Mouse (Mus musculus): Measurements from ENCODE around the gene Kcnv2. TPM values are rescaled to one million over a fixed set of nuclear protein-coding genes. Genes with fewer than 3 reads are reported as not detected.

Kcnv2 gene
- polyA plus RNA-seq, 1 experiment, result not detected

DNA sequence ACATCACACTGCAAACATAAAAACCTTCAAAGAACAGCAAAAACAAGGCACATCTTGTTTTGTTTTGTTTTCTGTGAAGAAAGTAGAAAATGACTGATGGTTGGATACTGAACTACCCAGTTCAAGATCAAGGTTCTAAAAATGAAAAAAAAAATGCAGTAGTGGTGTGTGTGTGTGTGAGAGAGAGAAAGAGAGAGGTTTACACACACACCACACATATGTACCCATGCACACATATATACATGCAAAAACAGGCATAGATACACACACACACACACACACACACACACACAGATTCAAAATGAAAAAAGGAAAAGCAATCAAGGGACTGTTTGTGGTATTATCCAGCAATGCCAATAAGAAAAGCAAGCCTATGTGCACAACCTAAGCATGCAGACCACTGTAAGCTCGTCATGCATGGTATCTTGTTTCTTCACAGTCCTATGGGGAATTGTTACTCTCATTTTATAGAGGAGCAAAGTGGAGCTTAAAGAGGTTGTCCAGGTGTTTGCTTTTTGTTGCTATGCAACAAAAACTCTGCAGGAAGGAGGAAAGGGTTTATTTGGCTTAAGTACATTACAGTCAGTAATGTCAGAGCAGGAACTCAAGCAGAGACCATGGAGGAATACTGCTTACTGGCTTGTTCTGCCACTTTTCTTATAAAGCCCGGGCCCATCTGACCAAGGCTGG lies 57.5 kb downstream of the Kcnv2 start:
- DNase-seq (ENCODE audit: low read depth in 1 of 2, low spot score in 2 of 2), result no peak
- no peaks in the 10 kb centered on the region for H3K27me3 ChIP-seq (ENCODE audit: control insufficient read depth, insufficient read depth, low read length)
- H3K36me3 ChIP-seq (ENCODE audit: control insufficient read depth, insufficient read depth, low read length), result no peaks in the 10 kb centered on the region
- H3K27ac ChIP-seq (ENCODE audit: insufficient read depth, low read length), result no peak overlapping the region
- WGBS, result 89% methylated on average over 2 of the region's 2 CpGs
- no peak overlapping the region for H3K4me3 ChIP-seq (ENCODE audit: extremely low read depth, insufficient read depth, insufficient read length)
- TF ChIP-seq CTCF (IDR thresholded peaks at IDR 0.05; ENCODE audit: extremely low read depth, insufficient read depth, insufficient read length, insufficient replicate concordance) (no peak), POLR2A (IDR thresholded peaks at IDR 0.05; ENCODE audit: low read depth, low read length) (no peak)
- H3K4me1 ChIP-seq (ENCODE audit: control insufficient read depth, insufficient read depth, insufficient read length), result no peaks in the 10 kb centered on the region

DNA sequence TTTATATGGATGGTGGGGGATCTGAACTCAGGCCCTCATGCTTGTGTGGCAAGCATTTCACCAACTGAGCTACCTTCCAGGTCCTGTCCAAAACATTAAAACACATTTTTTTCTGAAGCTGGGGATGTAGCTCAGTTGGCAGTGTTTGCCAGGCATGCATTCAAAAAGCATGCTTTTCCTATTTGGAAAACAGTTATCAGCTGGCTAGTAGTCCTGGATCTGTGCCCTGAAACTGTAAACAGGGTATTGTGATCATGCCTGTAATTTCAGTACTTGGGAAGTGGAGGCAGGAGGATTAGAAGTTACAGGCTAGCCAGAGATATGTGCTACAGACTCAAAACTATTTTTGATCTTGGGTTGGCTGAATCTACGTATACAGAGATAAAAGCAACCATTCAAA lies 59.7 kb downstream of the Kcnv2 start:
- DNase-seq (ENCODE audit: low read depth in 1 of 2, low spot score in 2 of 2), result no peak
- Histone ChIP-seq H3K4me1 (ENCODE audit: control insufficient read depth, insufficient read depth, insufficient read length) (no peaks in the 10 kb centered on the region), H3K36me3 (ENCODE audit: control insufficient read depth, insufficient read depth, low read length) (peaks cover 13% of the 10 kb centered on the region), H3K27ac (ENCODE audit: insufficient read depth, low read length) (no peak overlapping the region), H3K27me3 (ENCODE audit: control insufficient read depth, insufficient read depth, low read length) (no peaks in the 10 kb centered on the region), H3K4me3 (ENCODE audit: extremely low read depth, insufficient read depth, insufficient read length) (no peak overlapping the region)
- TF ChIP-seq CTCF (IDR thresholded peaks at IDR 0.05; ENCODE audit: extremely low read depth, insufficient read depth, insufficient read length, insufficient replicate concordance), result no peak
- 67% methylated on average over 1 of the region's 1 CpGs for WGBS

DNA sequence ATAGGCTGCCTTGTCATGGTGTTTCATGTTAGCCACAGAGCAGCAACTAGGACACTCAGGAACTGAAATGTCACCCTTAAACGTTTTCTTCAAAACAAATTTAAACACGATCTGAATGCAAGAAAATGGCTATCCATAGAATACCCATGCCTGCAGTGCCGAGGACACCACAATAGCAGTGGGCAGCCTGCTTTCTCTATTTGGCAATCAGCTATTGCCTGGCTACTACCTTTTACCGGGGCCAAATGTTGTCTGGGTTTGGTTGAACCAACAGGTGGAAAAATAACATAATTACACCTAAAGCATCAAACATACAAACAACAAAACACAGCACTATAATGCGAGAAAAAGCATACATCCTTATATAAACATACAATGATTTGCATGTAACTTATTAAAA lies 60.9 kb downstream of the Kcnv2 start:
- Histone ChIP-seq H3K36me3 (ENCODE audit: control insufficient read depth, insufficient read depth, low read length) (peaks cover 17% of the 10 kb centered on the region), H3K27ac (ENCODE audit: insufficient read depth, low read length) (no peak overlapping the region), H3K4me1 (ENCODE audit: control insufficient read depth, insufficient read depth, insufficient read length) (no peaks in the 10 kb centered on the region), H3K27me3 (ENCODE audit: control insufficient read depth, insufficient read depth, low read length) (no peaks in the 10 kb centered on the region), H3K4me3 (ENCODE audit: extremely low read depth, insufficient read depth, insufficient read length) (no peak overlapping the region)
- DNase-seq (ENCODE audit: low read depth in 1 of 2, low spot score in 2 of 2), result no peak
- 87% methylated on average over 5 of the region's 5 CpGs for WGBS
- TF ChIP-seq POLR2A (IDR thresholded peaks at IDR 0.05; ENCODE audit: low read depth, low read length) (no peak), CTCF (IDR thresholded peaks at IDR 0.05; ENCODE audit: extremely low read depth, insufficient read depth, insufficient read length, insufficient replicate concordance) (no peak)

GRCm38 (mm10) chr19:27385304-27385703 lies 62.9 kb downstream of the Kcnv2 start:
- no peak overlapping the region for H3K27ac ChIP-seq (ENCODE audit: insufficient read depth, low read length)
- no peaks in the 10 kb centered on the region for H3K27me3 ChIP-seq (ENCODE audit: control insufficient read depth, insufficient read depth, low read length)
- peaks cover 22% of the 10 kb centered on the region for H3K36me3 ChIP-seq (ENCODE audit: control insufficient read depth, insufficient read depth, low read length)
- TF ChIP-seq CTCF (IDR thresholded peaks at IDR 0.05; ENCODE audit: extremely low read depth, insufficient read depth, insufficient read length, insufficient replicate concordance) (no peak), POLR2A (IDR thresholded peaks at IDR 0.05; ENCODE audit: low read depth, low read length) (no peak)
- no peak for DNase-seq (ENCODE audit: low read depth in 1 of 2, low spot score in 2 of 2)
- H3K4me1 ChIP-seq (ENCODE audit: control insufficient read depth, insufficient read depth, insufficient read length), result no peaks in the 10 kb centered on the region
- no peak overlapping the region for H3K4me3 ChIP-seq (ENCODE audit: extremely low read depth, insufficient read depth, insufficient read length)

Other genes starting within 250 kb of the Kcnv2 start
- 1.4 and 1.8 TPM in 2 replicates for gene Vldlr, start 106.1 kb upstream of the Kcnv2 start, polyA plus RNA-seq (2012; rRNA removed)
- 10.5 and 14.2 TPM in 2 replicates for gene Pum3, start 107.2 kb downstream of the Kcnv2 start, polyA plus RNA-seq (2012; rRNA removed)

All from spleen, adult 2 months (tissue).